In genomic region chr3:9608441-9608905, GRCm38 (mm10) we compare ENCODE assay signal across 8 mouse cellular contexts. TPM values are rescaled to one million over a fixed set of nuclear protein-coding genes. Genes with fewer than 3 reads are reported as not detected.
A peak's percentile ranks its signal among the peaks of the same experiment; 100 is the strongest.
DNase-seq lines count a peak whose midpoint lies in the region; ATAC-seq and TF ChIP-seq lines count a peak whose summit lies in the region.

No protein-coding gene starts in this region.

- WGBS in forebrain, embryonic 14.5 days: 1% methylated on average over 16 of the region's 16 CpGs
- under 1% methylated on average over 16 of the region's 16 CpGs for WGBS in hindbrain, embryonic 16.5 days
- WGBS in limb, embryonic 10.5 days: under 1% methylated on average over 16 of the region's 16 CpGs
- WGBS in small intestine, adult 2 months: under 1% methylated on average over 16 of the region's 16 CpGs

- TF ChIP-seq CTCF in small intestine, adult 2 months (IDR thresholded peaks at IDR 0.05; ENCODE audit: extremely low read depth, insufficient read length, insufficient replicate concordance, low read depth, low read length): no peak

- peaks cover 7% of the 10 kb centered on the region for H3K4me1 ChIP-seq in forebrain, embryonic 14.5 days (ENCODE audit: control insufficient read depth, insufficient read depth, low read length)
- peaks cover 27% of the 10 kb centered on the region for H3K4me1 ChIP-seq in hindbrain, embryonic 16.5 days (ENCODE audit: control insufficient read depth, insufficient read depth, low read depth, low read length)
- peaks cover 59% of the 10 kb centered on the region for H3K4me1 ChIP-seq in limb, embryonic 10.5 days
- peaks cover 6% of the 10 kb centered on the region; the same call in 1 of the 2 replicates for H3K4me1 ChIP-seq in small intestine, adult 2 months (ENCODE audit: control insufficient read depth, insufficient read depth, insufficient read length, low read length)

- 0 out of 2 replicates have a peak, but pooled peaks cover 3% of the 10 kb centered on the region for H3K27me3 ChIP-seq in forebrain, embryonic 14.5 days (replicated peaks; ENCODE audit: control insufficient read depth, insufficient read depth, low read length)
- H3K27me3 ChIP-seq in hindbrain, embryonic 16.5 days (replicated peaks; ENCODE audit: control insufficient read depth, insufficient read depth, low read length): no peaks in the 10 kb centered on the region
- H3K27me3 ChIP-seq in limb, embryonic 10.5 days (ENCODE audit: low read depth, poor library complexity, severe bottlenecking): no peaks in the 10 kb centered on the region; the same call in 1 of the 2 replicates
- H3K27me3 ChIP-seq in small intestine, adult 2 months (ENCODE audit: control insufficient read depth, insufficient read depth, low read length): no peaks in the 10 kb centered on the region; the same call in 1 of the 2 replicates

- H3K4me2 ChIP-seq in forebrain, embryonic 14.5 days (ENCODE audit: low read length): peak overlapping the region; percentile 88
- peak overlapping the region; percentile 80 for H3K4me2 ChIP-seq in hindbrain, embryonic 16.5 days (ENCODE audit: low read length)

- H3K9ac ChIP-seq in forebrain, embryonic 14.5 days (ENCODE audit: low read length): peak overlapping the region; percentile 91
- H3K9ac ChIP-seq in hindbrain, embryonic 16.5 days (ENCODE audit: low read depth, low read length): peak overlapping the region; percentile 94

- peak; percentile 28 to 70 for DNase-seq in cerebellum, postnatal 10 days
- DNase-seq in cerebellum, adult 11 months: no peak
- peak; percentile 63 for DNase-seq in adrenal gland, postnatal 10 days
- no peak for DNase-seq in forebrain, embryonic 14.5 days (ENCODE audit: low spot score)
- no peak for DNase-seq in limb, embryonic 10.5 days (ENCODE audit: low spot score)

- no peaks in the 10 kb centered on the region for H3K36me3 ChIP-seq in forebrain, embryonic 14.5 days (ENCODE audit: control insufficient read depth, insufficient read depth, low read length)
- H3K36me3 ChIP-seq in hindbrain, embryonic 16.5 days (ENCODE audit: control insufficient read depth, insufficient read depth, low read length): no peaks in the 10 kb centered on the region
- no peaks in the 10 kb centered on the region for H3K36me3 ChIP-seq in limb, embryonic 10.5 days
- no peaks in the 10 kb centered on the region for H3K36me3 ChIP-seq in small intestine, adult 2 months (ENCODE audit: control insufficient read depth, insufficient read depth, low read length)

- no peak for TF ChIP-seq POLR2A in small intestine, adult 2 months (IDR thresholded peaks at IDR 0.05; ENCODE audit: low read depth, low read length)

- H3K9me3 ChIP-seq in forebrain, embryonic 14.5 days (replicated peaks; ENCODE audit: control insufficient read depth, low read length): no peaks in the 10 kb centered on the region
- H3K9me3 ChIP-seq in hindbrain, embryonic 16.5 days (ENCODE audit: control insufficient read depth, low read length): no peaks in the 10 kb centered on the region
- no peaks in the 10 kb centered on the region for H3K9me3 ChIP-seq in limb, embryonic 10.5 days (replicated peaks)

- ATAC-seq in forebrain, embryonic 14.5 days: peak; percentile 16; the same call in 1 of the 2 replicates
- ATAC-seq in hindbrain, embryonic 16.5 days: peak; percentile 43
- peak; percentile 72 for ATAC-seq in megakaryocyte-erythroid progenitor cell, adult 5-6 weeks (replicated peaks; ENCODE audit: low FRiP score, low TSS enrichment, poor library complexity, severe bottlenecking)

- H3K27ac ChIP-seq in forebrain, embryonic 14.5 days (ENCODE audit: low read depth, low read length): peak overlapping the region; percentile 98; the same call in 1 of the 2 replicates
- H3K27ac ChIP-seq in hindbrain, embryonic 16.5 days (ENCODE audit: low read depth, low read length): peak overlapping the region; percentile 97
- peak overlapping the region; percentile 96 for H3K27ac ChIP-seq in limb, embryonic 10.5 days
- H3K27ac ChIP-seq in small intestine, adult 2 months (ENCODE audit: insufficient read depth, low read depth, low read length): no peak overlapping the region

- peak overlapping the region; percentile 86 for H3K4me3 ChIP-seq in forebrain, embryonic 14.5 days (ENCODE audit: low read depth, low read length)
- H3K4me3 ChIP-seq in hindbrain, embryonic 16.5 days (ENCODE audit: low read length): peak overlapping the region; percentile 84
- peak overlapping the region; percentile 91 for H3K4me3 ChIP-seq in limb, embryonic 10.5 days
- H3K4me3 ChIP-seq in small intestine, adult 2 months (ENCODE audit: low read depth, low read length): peak overlapping the region; percentile 94

RNA-seq across cellular contexts. Expression of gene Zfp704, which starts 1.4 kb away (rescaled TPM):
- 10 to 100 TPM; 17.8 to 20.3 TPM for total RNA-seq in adrenal gland, postnatal 10 days (2021)
- 8.9 and 12.9 TPM in 2 replicates for polyA plus RNA-seq in forebrain, embryonic 14.5 days (2014; fragmentation: Nextera tagmentation; extraction: Ambion mirVana)
- polyA plus RNA-seq in hindbrain, embryonic 16.5 days (2015; fragmentation: Nextera tagmentation; extraction: Ambion mirVana): 12.5 and 13.3 TPM in 2 replicates
- polyA plus RNA-seq in limb, embryonic 10.5 days (2016; fragmentation: Nextera tagmentation; extraction: Ambion mirVana): 8.8 and 10.1 TPM in 2 replicates
- 12.5 and 18.9 TPM in 2 replicates for total RNA-seq in megakaryocyte-erythroid progenitor cell, adult 5-6 weeks (2014; fragmentation: Nextera tagmentation)
- total RNA-seq in megakaryocyte-erythroid progenitor cell, adult 5-6 weeks (2017): 8.9 and 12.4 TPM in 2 replicates
- polyA plus RNA-seq in small intestine, adult 2 months (2012; rRNA removed): 0.72 and 1.5 TPM in 2 replicates

Comparison
In these comparisons a context has a peak if more than half of its experiments do, and no peak if none do; other contexts are left out.
1. DNase-seq: peak in cerebellum, postnatal 10 days (2 of 2) and adrenal gland, postnatal 10 days (single experiment); none in cerebellum, adult 11 months (single experiment), forebrain, embryonic 14.5 days (single experiment) and limb, embryonic 10.5 days (single experiment).
2. ATAC-seq: peak in every context shown above with its lines; median percentile 72 in megakaryocyte-erythroid progenitor cell, adult 5-6 weeks; 43 in hindbrain, embryonic 16.5 days; 16 in forebrain, embryonic 14.5 days.
3. Peak in every context shown above with its lines, with median percentiles within 50 percentile points of each other: H3K4me3 ChIP-seq.